In the genomic region with DNA sequence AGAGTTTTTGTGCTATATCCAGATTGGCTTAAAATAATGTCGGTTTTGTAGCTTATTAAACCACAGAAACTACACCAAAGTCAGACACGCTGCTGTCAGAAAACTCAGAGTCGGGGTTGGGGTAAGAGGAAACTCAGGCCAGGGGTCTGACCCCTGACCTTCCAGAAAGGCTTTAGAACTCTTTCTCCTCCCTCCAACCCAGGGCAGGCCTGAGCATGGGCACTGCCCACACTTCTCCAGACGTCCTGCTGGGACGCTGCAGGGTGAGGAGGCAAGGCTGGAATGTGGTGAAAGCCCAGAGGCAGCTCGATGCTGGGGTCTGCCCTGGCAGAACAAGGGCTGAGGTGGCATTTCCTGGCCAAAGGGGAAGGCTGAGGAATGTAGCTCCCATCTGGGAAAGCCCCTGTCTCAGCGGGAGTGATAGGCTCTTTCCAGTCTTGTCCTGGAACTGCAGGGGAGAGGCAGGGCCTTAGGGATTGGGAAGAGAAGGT, we compare ENCODE assay signal across 8 mouse cellular contexts. TPM values are rescaled to one million over a fixed set of nuclear protein-coding genes. Genes with fewer than 3 reads are reported as not detected.
DNase-seq lines count a peak whose midpoint lies in the region; ATAC-seq and TF ChIP-seq lines count a peak whose summit lies in the region.

No protein-coding gene starts in this region.

- peak overlapping the region; percentile 68 for H3K9ac ChIP-seq in forebrain, embryonic 11.5 days (ENCODE audit: low read length)

- DNase-seq in left cerebral cortex, adult 2 months (ENCODE audit: extremely low spot score in 1 of 2, low spot score in 2 of 2) = no peak
- no peak for DNase-seq in left cerebral cortex, adult 8-10 months (ENCODE audit: low spot score in 2 of 2)
- DNase-seq in forebrain, embryonic 11.5 days (ENCODE audit: low spot score) = no peak
- no peak for DNase-seq in limb, embryonic 10.5 days (ENCODE audit: low spot score)
- DNase-seq in retina, postnatal 1 day = peak; percentile 46
- DNase-seq in layer of hippocampus, adult 9-10 months (ENCODE audit: low spot score) = no peak
- no peak for DNase-seq in gastrocnemius, adult 18-20 months (ENCODE audit: low spot score)

- H3K36me3 ChIP-seq in forebrain, embryonic 11.5 days (ENCODE audit: control insufficient read depth, insufficient read depth, low read length) = no peaks in the 10 kb centered on the region
- no peaks in the 10 kb centered on the region for H3K36me3 ChIP-seq in limb, embryonic 10.5 days

- ATAC-seq in forebrain, embryonic 11.5 days (replicated peaks; ENCODE audit: low FRiP score) = no peak
- ATAC-seq in erythroid progenitor cell, adult 5-6 weeks (replicated peaks; ENCODE audit: low FRiP score, poor library complexity, severe bottlenecking) = no peak

- TF ChIP-seq CTCF in left cerebral cortex, adult 2 months (IDR thresholded peaks at IDR 0.05) = no peak

- H3K27me3 ChIP-seq in forebrain, embryonic 11.5 days (ENCODE audit: control insufficient read depth, insufficient read depth, low read length) = peaks cover 31% of the 10 kb centered on the region
- H3K27me3 ChIP-seq in limb, embryonic 10.5 days (ENCODE audit: low read depth, poor library complexity, severe bottlenecking) = peaks cover 89% of the 10 kb centered on the region

- 3% methylated on average over 7 of the region's 7 CpGs for WGBS in forebrain, embryonic 11.5 days
- WGBS in limb, embryonic 10.5 days = 2% methylated on average over 7 of the region's 7 CpGs

- intact Hi-C loops in left cerebral cortex, adult 2 months (cut with DNase I) = loop anchor here (1.0 to 5.0 kb wide), 3 partner anchors 19 to 178 kb away; partner anchors contain the start of gene Pou3f1

- H3K27ac ChIP-seq in left cerebral cortex, adult 2 months = peak overlapping the region; percentile 54
- no peak overlapping the region for H3K27ac ChIP-seq in forebrain, embryonic 11.5 days (ENCODE audit: low read depth, low read length)
- no peak overlapping the region for H3K27ac ChIP-seq in limb, embryonic 10.5 days

- no peak overlapping the region; the same call in 1 of the 2 replicates for H3K4me3 ChIP-seq in left cerebral cortex, adult 2 months
- H3K4me3 ChIP-seq in forebrain, embryonic 11.5 days (ENCODE audit: low read depth, low read length) = peak overlapping the region; percentile 46; the same call in 1 of the 2 replicates
- peak overlapping the region; percentile 57 for H3K4me3 ChIP-seq in limb, embryonic 10.5 days

- H3K4me2 ChIP-seq in forebrain, embryonic 11.5 days (ENCODE audit: low read depth, low read length, severe bottlenecking) = peak overlapping the region; percentile 94; the same call in 1 of the 2 replicates

- H3K4me1 ChIP-seq in forebrain, embryonic 11.5 days (replicated peaks; ENCODE audit: control insufficient read depth, insufficient read depth, low read length) = peaks cover 10% of the 10 kb centered on the region
- H3K4me1 ChIP-seq in limb, embryonic 10.5 days = peaks cover 17% of the 10 kb centered on the region

- H3K9me3 ChIP-seq in forebrain, embryonic 11.5 days (ENCODE audit: control insufficient read depth, low read length) = no peaks in the 10 kb centered on the region
- H3K9me3 ChIP-seq in limb, embryonic 10.5 days (replicated peaks) = no peaks in the 10 kb centered on the region

RNA-seq across cellular contexts. Expression of gene 3100002H09Rik, which starts 34.6 kb away (rescaled TPM):
- total RNA-seq in left cerebral cortex, adult 2 months (2021) = under 1 TPM in 1 of 2 experiments, not detected in 1; 0.70 TPM
- under 1 TPM in 3 of 4 experiments, not detected in 1; 0.53 to 0.74 (median 0.57) TPM for total RNA-seq in left cerebral cortex, adult 8-10 months (2022)
- 0.67 TPM in 1 of 2 replicates, not detected in the other for polyA plus RNA-seq in forebrain, embryonic 11.5 days (2014; fragmentation: Nextera tagmentation; extraction: Ambion mirVana)
- polyA plus RNA-seq in limb, embryonic 10.5 days (2016; fragmentation: Nextera tagmentation; extraction: Ambion mirVana) = not detected in 2 replicates
- not detected for total RNA-seq in gastrocnemius, adult 18-20 months (2021)
- total RNA-seq in erythroid progenitor cell, adult 5-6 weeks (2015; ENCODE audit: low replicate concordance) = not detected in 2 replicates
- total RNA-seq in erythroid progenitor cell, adult 5-6 weeks (2017; ENCODE audit: low replicate concordance) = not detected in 2 replicates
